Mouse (Mus musculus) cerebellum, adult 2 months (tissue): ENCODE measurements around the gene Serbp1. TPM values are rescaled to one million over a fixed set of nuclear protein-coding genes. Genes with fewer than 3 reads are reported as not detected.

Source experiments
- DNase-seq, 2 experiments: peaks; one replicate each; pipeline ENCODE4 v3.0.0; 2021
- H3K27ac ChIP-seq: fragments of 200-500 bp; 2 replicates; pipeline ENCODE4 v1.5.1; 2012; ENCODE audit warnings: low read length, control low read depth, inconsistent platforms; ENCODE audit not compliant: insufficient read depth
- H3K27me3 ChIP-seq: fragments of 200-500 bp; 2 replicates; pipeline ENCODE4 v1.6.1; 2012; ENCODE audit warnings: inconsistent platforms, mild to moderate bottlenecking, low read length, moderate library complexity; ENCODE audit not compliant: control insufficient read depth, insufficient read depth
- H3K4me1 ChIP-seq: fragments of 200-500 bp; 2 replicates; pipeline ENCODE4 v1.6.1; 2011; ENCODE audit warnings: low read length; ENCODE audit not compliant: control insufficient read depth, insufficient read depth
- H3K4me3 ChIP-seq: fragments of 200-500 bp; replicated peaks from 2 replicates; pipeline ENCODE3; 2011; ENCODE audit warnings: mild to moderate bottlenecking, low read depth, low read length, control low read depth; ENCODE audit not compliant: insufficient read depth
- CTCF ChIP-seq: fragments of 200-500 bp; IDR thresholded peaks from 2 replicates; pipeline ENCODE4 v1.5.1; 2011; ENCODE audit warnings: low read depth, mild to moderate bottlenecking, control low read depth, low read length, moderate library complexity, borderline replicate concordance; ENCODE audit not compliant: insufficient read depth
- POLR2A ChIP-seq: fragments of 200-500 bp; IDR thresholded peaks from 2 replicates; pipeline ENCODE4 v1.6.1; 2011; ENCODE audit warnings: low read length, control low read depth, borderline replicate concordance; ENCODE audit not compliant: insufficient read depth
- WGBS: fragments of 180-500 bp; shearing (Covaris S2); methylation state at CpG from one replicate; pipeline ENCODE4 v1.1.7; 2018; 5-methylcytosine and 5-hydroxymethylcytosine counted together
- polyA plus RNA-seq: library from polyadenylated mRNA; depleted of rRNA; stranded (reverse); fragments of >200 nt; gene quantifications from 2 replicates; pipeline ENCODE4 v1.2.3, GENCODE M21; 2012

The Serbp1 gene
- polyA plus RNA-seq, 1 experiment = 194 TPM

DNA sequence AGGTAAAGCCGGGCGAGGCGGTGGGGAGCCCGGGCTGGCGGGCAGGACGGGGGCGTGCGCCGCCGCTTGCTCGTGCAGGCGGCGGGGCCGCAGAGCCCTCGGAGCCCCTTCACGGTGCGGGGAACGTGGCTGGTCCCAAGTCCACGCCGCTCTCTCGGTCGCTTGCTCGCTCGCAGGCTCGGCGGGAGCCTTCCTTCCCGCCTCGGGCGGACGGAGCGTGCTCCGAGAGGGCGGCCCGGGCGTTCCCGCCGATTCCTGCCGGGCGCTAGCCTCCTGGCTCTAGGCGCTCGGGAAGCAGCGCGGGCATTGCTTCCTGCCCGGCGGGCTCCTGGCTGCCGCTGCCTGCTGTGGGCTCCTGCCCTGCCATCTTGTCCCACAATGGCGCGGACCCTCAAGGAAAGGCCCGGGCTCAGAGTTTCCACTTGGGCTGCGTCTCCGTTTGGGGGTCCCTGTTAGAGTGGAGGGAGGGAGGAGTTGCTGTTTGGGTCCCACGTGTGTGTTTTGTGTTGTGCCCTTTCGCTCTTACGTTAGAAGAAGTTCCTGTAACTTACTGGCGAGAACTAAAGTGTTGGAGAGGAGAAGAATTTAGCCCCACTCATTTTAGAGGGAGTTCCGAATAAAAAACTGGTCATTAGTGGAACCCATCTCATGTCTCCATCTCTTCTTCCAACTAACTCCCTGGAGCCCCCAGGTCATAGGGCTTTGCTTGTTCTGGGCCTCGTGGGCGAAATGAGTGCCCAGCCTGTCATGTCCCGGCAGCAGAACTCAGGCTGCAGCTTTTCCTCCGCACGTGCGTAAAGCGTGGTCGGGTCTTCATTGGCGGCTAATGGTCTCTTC is 29.6 kb downstream of the Serbp1 start:
- no peak for TF ChIP-seq CTCF
- no peak for TF ChIP-seq POLR2A
- peak; percentile 24 to 39 for DNase-seq
- Histone ChIP-seq H3K27me3 (no peaks in the 10 kb centered on the region), H3K4me3 (peak overlapping the region; percentile 90), H3K27ac (peak overlapping the region; percentile 5), H3K4me1 (no peaks in the 10 kb centered on the region)
- WGBS = under 1% methylated on average over 65 of the region's 65 CpGs

DNA sequence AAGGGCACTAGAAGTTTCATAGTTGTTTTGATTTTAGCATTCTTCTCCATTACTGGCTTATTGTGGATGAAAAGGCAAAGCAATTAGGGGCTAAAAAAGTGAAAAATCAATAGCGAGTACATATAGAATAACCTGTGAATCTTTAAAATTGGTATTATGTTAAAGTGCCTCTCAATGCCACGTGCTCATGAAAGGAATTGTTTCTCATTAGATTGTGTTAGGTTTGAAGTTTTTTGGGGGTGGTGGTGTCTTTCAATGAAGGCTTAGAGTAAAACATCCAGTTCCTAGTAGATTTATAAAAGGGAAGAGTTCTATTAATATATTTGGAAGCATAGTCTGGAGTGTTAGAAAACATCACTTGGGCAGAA is 30.3 kb downstream of the Serbp1 start:
- DNase-seq = no peak
- H3K27me3 ChIP-seq = no peaks in the 10 kb centered on the region
- H3K27ac ChIP-seq = no peak overlapping the region
- no peaks in the 10 kb centered on the region for H3K4me1 ChIP-seq
- 0% methylated on average over 2 of the region's 2 CpGs for WGBS
- H3K4me3 ChIP-seq = peak overlapping the region; percentile 90
- TF ChIP-seq CTCF (no peak), POLR2A (no peak)

- Histone ChIP-seq H3K27ac (no peak overlapping the region), H3K4me1 (peaks cover 2% of the 10 kb centered on the region; the same call in 1 of the 2 replicates), H3K4me3 (peak overlapping the region; percentile 51), H3K27me3 (no peaks in the 10 kb centered on the region)
- TF ChIP-seq POLR2A (no peak), CTCF (no peak)
- 26% methylated on average over 1 of the region's 1 CpGs for WGBS
- DNase-seq = no peak
Measured at GRCm38 (mm10) chr6:67268983-67269382, 31.0 kb downstream of the Serbp1 start.

DNA sequence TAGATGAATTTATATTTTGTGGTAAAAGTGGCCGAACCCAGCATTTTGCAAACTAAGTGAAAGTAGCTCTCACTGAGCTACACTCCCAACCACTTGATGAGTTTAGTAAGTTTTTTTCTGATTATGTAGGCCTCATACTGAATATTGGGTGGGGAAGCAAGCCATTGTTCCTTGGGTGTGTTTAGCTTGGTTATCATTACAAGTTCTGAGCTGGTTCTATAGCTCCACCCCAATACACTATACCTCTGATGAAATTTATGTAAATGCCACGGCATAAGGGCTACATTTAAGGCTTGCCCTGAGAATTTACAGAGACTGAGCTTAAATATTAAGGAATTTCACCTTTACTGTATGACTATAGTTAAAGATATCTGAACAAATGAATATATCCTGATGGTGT is 31.5 kb downstream of the Serbp1 start:
- Histone ChIP-seq H3K4me1 (peaks cover 2% of the 10 kb centered on the region; the same call in 1 of the 2 replicates), H3K27me3 (no peaks in the 10 kb centered on the region), H3K4me3 (peak overlapping the region; percentile 3), H3K27ac (no peak overlapping the region)
- TF ChIP-seq POLR2A (no peak), CTCF (no peak)
- WGBS = 23% methylated on average over 2 of the region's 2 CpGs
- no peak for DNase-seq

DNA sequence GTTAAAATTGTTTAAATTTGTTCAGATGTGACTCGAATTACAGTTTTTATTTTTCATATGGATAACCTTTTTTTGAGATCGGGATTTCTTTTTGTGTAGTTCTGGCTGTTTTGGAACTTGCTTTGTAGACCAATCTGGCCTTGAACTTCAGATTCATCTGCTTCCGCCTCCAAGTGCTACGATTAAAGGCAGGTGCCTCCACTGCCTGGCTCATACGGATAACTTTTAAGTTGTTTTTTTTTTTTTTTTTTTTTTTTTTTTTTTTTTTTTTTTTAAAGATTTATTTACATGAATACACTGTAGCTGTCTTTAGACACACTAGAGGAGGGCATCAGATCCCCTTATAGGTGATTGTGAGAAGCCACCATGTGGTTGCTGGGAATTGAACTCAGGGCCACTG is 40.0 kb downstream of the Serbp1 start:
- no peak for TF ChIP-seq CTCF
- no peak for TF ChIP-seq POLR2A
- WGBS = 77% methylated on average over 5 of the region's 5 CpGs
- H3K27ac ChIP-seq = no peak overlapping the region
- no peak for DNase-seq
- peaks cover 2% of the 10 kb centered on the region; the same call in 1 of the 2 replicates for H3K4me1 ChIP-seq
- no peaks in the 10 kb centered on the region for H3K27me3 ChIP-seq
- no peak overlapping the region for H3K4me3 ChIP-seq

DNA sequence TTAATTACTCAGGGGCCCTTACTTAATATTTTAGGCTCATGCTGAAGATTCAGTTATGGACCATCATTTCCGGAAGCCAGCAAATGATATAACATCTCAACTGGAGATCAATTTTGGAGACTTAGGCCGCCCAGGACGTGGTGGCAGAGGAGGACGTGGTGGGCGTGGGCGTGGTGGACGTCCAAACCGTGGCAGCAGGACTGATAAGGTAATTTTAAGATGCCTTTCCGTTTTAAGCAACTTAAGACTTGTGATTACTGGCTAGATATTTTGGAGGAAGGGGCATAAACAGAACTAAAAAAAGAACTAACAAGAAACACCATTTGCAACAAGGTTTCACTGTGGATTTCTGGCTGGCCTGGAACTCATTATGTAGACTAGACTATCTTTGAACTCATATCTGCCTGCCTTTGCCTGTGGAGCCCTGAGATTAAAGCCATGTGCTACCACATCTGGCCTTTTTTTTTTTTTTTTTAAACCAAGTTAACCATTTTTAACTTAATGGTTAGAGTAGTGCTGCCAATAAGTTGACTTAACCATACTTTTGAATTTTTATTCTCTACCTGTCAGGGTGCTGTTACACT is 43.7 kb downstream of the Serbp1 start:
- no peak for DNase-seq
- no peaks in the 10 kb centered on the region for H3K27me3 ChIP-seq
- H3K4me1 ChIP-seq = no peaks in the 10 kb centered on the region
- TF ChIP-seq POLR2A (no peak), CTCF (no peak)
- H3K4me3 ChIP-seq = no peak overlapping the region
- no peak overlapping the region for H3K27ac ChIP-seq
- WGBS = 89% methylated on average over 9 of the region's 9 CpGs

- Histone ChIP-seq H3K4me3 (no peak overlapping the region), H3K27me3 (no peaks in the 10 kb centered on the region), H3K4me1 (no peaks in the 10 kb centered on the region), H3K27ac (no peak overlapping the region)
- no peak for DNase-seq
- 84% methylated on average over 1 of the region's 1 CpGs for WGBS
- TF ChIP-seq CTCF (no peak), POLR2A (no peak)
Measured at GRCm38 (mm10) chr6:67282897-67283296, 44.9 kb downstream of the Serbp1 start.
